In genomic region chr17:63970239-63970638, GRCm38 (mm10) we compare ENCODE assay signal across 12 mouse cellular contexts.
DNase-seq lines count a peak whose midpoint lies in the region; ATAC-seq and TF ChIP-seq lines count a peak whose summit lies in the region.
"Had no signal": no experiment of that assay in that cellular context is flagged by ENCODE, and none has a peak within 500 bp of the region (broad histone marks: within the 10 kb centered on the region; RNA-seq: fewer than 3 reads in every experiment).

No protein-coding gene starts in this region.

- H3K79me3 ChIP-seq in C2C12 (ENCODE audit: low read depth) = no peaks in the 10 kb centered on the region

- H3K4me2 ChIP-seq in heart, embryonic 16.5 days (ENCODE audit: low read depth, low read length) = no peak overlapping the region
- no peak overlapping the region for H3K4me2 ChIP-seq in liver, embryonic 16.5 days (ENCODE audit: low read depth, low read length)
- H3K4me2 ChIP-seq: intestine, embryonic 15.5 days had no signal

- no peak overlapping the region for H3K4me3 ChIP-seq in heart, embryonic 16.5 days (ENCODE audit: low read length)
- H3K4me3 ChIP-seq in C2C12 (ENCODE audit: insufficient read depth, poor library complexity, severe bottlenecking) = no peak overlapping the region
- H3K4me3 ChIP-seq in liver, embryonic 16.5 days (ENCODE audit: low read depth, low read length) = no peak overlapping the region
- H3K4me3 ChIP-seq: intestine, embryonic 15.5 days had no signal

- no peaks in the 10 kb centered on the region for H3K27me3 ChIP-seq in heart, embryonic 16.5 days (ENCODE audit: control insufficient read depth, insufficient read depth, low read length)
- H3K27me3 ChIP-seq in C2C12 (ENCODE audit: control insufficient read depth, insufficient read depth, insufficient read length) = no peaks in the 10 kb centered on the region
- H3K27me3 ChIP-seq in liver, embryonic 16.5 days (ENCODE audit: control insufficient read depth, insufficient read depth, low read depth, low read length) = no peaks in the 10 kb centered on the region
- H3K27me3 ChIP-seq: intestine, embryonic 15.5 days had no signal

- peak overlapping the region; percentile 42; the same call in 1 of the 2 replicates for H3K27ac ChIP-seq in heart, embryonic 16.5 days (ENCODE audit: low read length)
- no peak overlapping the region for H3K27ac ChIP-seq in liver, embryonic 16.5 days (ENCODE audit: low read length)
- H3K27ac ChIP-seq: intestine, embryonic 15.5 days had no signal

- H3K79me2 ChIP-seq in C2C12 (ENCODE audit: control insufficient read depth, insufficient read depth) = no peaks in the 10 kb centered on the region

- no peak for ATAC-seq in heart, embryonic 16.5 days (replicated peaks; ENCODE audit: extremely low read depth, insufficient read depth, low FRiP score)
- ATAC-seq in liver, embryonic 16.5 days (ENCODE audit: low read depth) = peak; percentile 44; the same call in 1 of the 2 replicates
- ATAC-seq: intestine, embryonic 15.5 days had no signal

- H3K9me3 ChIP-seq in heart, embryonic 16.5 days (replicated peaks; ENCODE audit: control insufficient read depth, low read length) = no peaks in the 10 kb centered on the region
- no peaks in the 10 kb centered on the region for H3K9me3 ChIP-seq in liver, embryonic 16.5 days (replicated peaks; ENCODE audit: control insufficient read depth, low read length)
- H3K9me3 ChIP-seq: intestine, embryonic 15.5 days had no signal

- DNase-seq in heart, postnatal 25 days (ENCODE audit: low spot score) = no peak
- DNase-seq in Muller cell, postnatal 12 days (ENCODE audit: inconsistent ontology term) = peak; percentile 65
- no peak for DNase-seq in gastrocnemius, postnatal 10 days
- no peak for DNase-seq in thymus, adult 18-20 months
- DNase-seq in right cerebral cortex, postnatal 36 days (ENCODE audit: low spot score in 2 of 2) = no peak
- DNase-seq: adrenal gland, adult 8-10 months; cerebellum, adult 11 months; kidney, postnatal 4 days had no signal

- 27% methylated on average over 5 of the region's 5 CpGs for WGBS in heart, embryonic 16.5 days
- WGBS in liver, embryonic 16.5 days (ENCODE audit: insufficient replicate concordance) = 13% methylated on average over 5 of the region's 5 CpGs

- intact Hi-C loops in heart, postnatal 25 days (cut with DNase I) = no loop called here

- no peak for TF ChIP-seq CTCF in C2C12 (IDR thresholded peaks at IDR 0.05; ENCODE audit: control insufficient read depth, insufficient read depth, insufficient read length)

- H3K36me3 ChIP-seq in heart, embryonic 16.5 days (ENCODE audit: control insufficient read depth, insufficient read depth) = no peaks in the 10 kb centered on the region
- H3K36me3 ChIP-seq in C2C12 (ENCODE audit: control insufficient read depth, insufficient read depth) = peaks cover 4% of the 10 kb centered on the region
- no peaks in the 10 kb centered on the region for H3K36me3 ChIP-seq in liver, embryonic 16.5 days (ENCODE audit: control insufficient read depth, insufficient read depth)
- H3K36me3 ChIP-seq: intestine, embryonic 15.5 days had no signal

- peak overlapping the region; percentile 6 for H3ac ChIP-seq in C2C12 (ENCODE audit: control insufficient read depth, insufficient read length, low read depth)

- no peak overlapping the region for H3K9ac ChIP-seq in heart, embryonic 16.5 days (ENCODE audit: low read length)
- H3K9ac ChIP-seq in liver, embryonic 16.5 days (ENCODE audit: low read depth, low read length) = no peak overlapping the region
- H3K9ac ChIP-seq: intestine, embryonic 15.5 days had no signal

- H3K4me1 ChIP-seq in heart, embryonic 16.5 days (ENCODE audit: control insufficient read depth, insufficient read depth, low read length) = peaks cover 24% of the 10 kb centered on the region
- peaks cover 23% of the 10 kb centered on the region for H3K4me1 ChIP-seq in liver, embryonic 16.5 days (ENCODE audit: control insufficient read depth, low read depth, low read length)

TF ChIP-seq in C2C12, 6 proteins besides CTCF, POLR2A, EP300 and RAD21:
- TF ChIP-seq MYOD1 (IDR thresholded peaks at IDR 0.05; ENCODE audit: control insufficient read depth, insufficient read length, low read depth) (no peak), FOSL1 (IDR thresholded peaks at IDR 0.05; ENCODE audit: insufficient read depth, low read length, poor library complexity, severe bottlenecking) (no peak), MAX (IDR thresholded peaks at IDR 0.05) (no peak), USF1 (IDR thresholded peaks at IDR 0.05; ENCODE audit: low read depth) (no peak), MYOG (IDR thresholded peaks at IDR 0.05; ENCODE audit: control insufficient read depth, extremely low read depth, insufficient read length) (no peak), CEBPB (IDR thresholded peaks at IDR 0.05; ENCODE audit: low read depth) (no peak)
